Mouse (Mus musculus) cortical plate, adult 2 months (tissue): ENCODE data around the gene Plekha7. TPM values are rescaled to one million over a fixed set of nuclear protein-coding genes. Genes with fewer than 3 reads are reported as not detected.

Experiments used
- H3K27ac ChIP-seq: fragments of 200-500 bp; 2 replicates; pipeline ENCODE4 v1.5.1; 2012; ENCODE audit warnings: low read length, control low read depth, inconsistent platforms; ENCODE audit not compliant: insufficient read depth
- H3K4me1 ChIP-seq: fragments of 200-500 bp; 2 replicates; pipeline ENCODE4 v1.6.1; 2011; ENCODE audit warnings: low read length; ENCODE audit not compliant: control insufficient read depth, insufficient read depth
- H3K4me3 ChIP-seq: fragments of 200-500 bp; 2 replicates; pipeline ENCODE4 v1.5.1; 2011; ENCODE audit warnings: mild to moderate bottlenecking, low read length, control low read depth; ENCODE audit not compliant: insufficient read depth
- CTCF ChIP-seq: fragments of 200-500 bp; IDR thresholded peaks from 2 replicates; pipeline ENCODE4 v1.5.1; 2011; ENCODE audit warnings: mild to moderate bottlenecking, control low read depth, low read length; ENCODE audit not compliant: insufficient read depth; ENCODE audit errors: extremely low read depth
- POLR2A ChIP-seq: fragments of 200-500 bp; IDR thresholded peaks from 2 replicates; pipeline ENCODE4 v1.6.1; 2011; ENCODE audit warnings: mild to moderate bottlenecking, low read length, control low read depth; ENCODE audit not compliant: insufficient read depth; ENCODE audit errors: extremely low read depth
- polyA plus RNA-seq: library from polyadenylated mRNA; depleted of rRNA; stranded (reverse); fragments of >200 nt; gene quantifications from 2 replicates; pipeline ENCODE4 v1.2.3, GENCODE M21; 2012

Gene Plekha7
- polyA plus RNA-seq, 1 experiment, result 25.5 TPM

- no peak for TF ChIP-seq POLR2A
- TF ChIP-seq CTCF, result no peak
- H3K27ac ChIP-seq, result no peak overlapping the region
- H3K4me1 ChIP-seq, result no peaks in the 10 kb centered on the region
- H3K4me3 ChIP-seq, result no peak overlapping the region
Measured at GRCm38 (mm10) chr7:116156072-116156893, 151.9 kb downstream of the Plekha7 start.

GRCm38 (mm10) chr7:116153781-116154368, 154.3 kb downstream of the Plekha7 start:
- Histone ChIP-seq H3K4me1 (no peaks in the 10 kb centered on the region), H3K4me3 (no peak overlapping the region), H3K27ac (no peak overlapping the region)
- TF ChIP-seq CTCF (no peak), POLR2A (no peak)

DNA sequence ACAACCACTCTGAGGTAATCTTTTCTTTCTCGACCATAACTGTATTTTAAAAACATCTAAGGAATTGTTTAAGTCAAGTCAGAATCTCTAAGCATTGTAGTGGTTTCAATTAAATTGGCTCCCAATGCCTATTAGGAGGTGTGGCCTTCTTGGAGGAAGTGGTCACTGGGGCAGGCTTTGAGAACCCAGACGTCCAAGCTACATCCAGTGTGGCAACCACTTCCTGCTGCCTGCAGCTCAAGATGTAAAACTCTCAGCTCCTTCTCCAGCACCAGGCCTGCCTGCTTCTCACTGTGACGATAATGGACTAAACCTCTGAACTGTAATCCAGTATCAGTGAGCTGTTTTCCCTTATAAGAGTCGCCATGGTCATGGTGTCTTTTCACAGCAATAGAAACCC, 158.6 kb downstream of the Plekha7 start:
- no peak for TF ChIP-seq POLR2A
- TF ChIP-seq CTCF, result no peak
- H3K4me3 ChIP-seq, result no peak overlapping the region
- no peaks in the 10 kb centered on the region for H3K4me1 ChIP-seq
- no peak overlapping the region for H3K27ac ChIP-seq

DNA sequence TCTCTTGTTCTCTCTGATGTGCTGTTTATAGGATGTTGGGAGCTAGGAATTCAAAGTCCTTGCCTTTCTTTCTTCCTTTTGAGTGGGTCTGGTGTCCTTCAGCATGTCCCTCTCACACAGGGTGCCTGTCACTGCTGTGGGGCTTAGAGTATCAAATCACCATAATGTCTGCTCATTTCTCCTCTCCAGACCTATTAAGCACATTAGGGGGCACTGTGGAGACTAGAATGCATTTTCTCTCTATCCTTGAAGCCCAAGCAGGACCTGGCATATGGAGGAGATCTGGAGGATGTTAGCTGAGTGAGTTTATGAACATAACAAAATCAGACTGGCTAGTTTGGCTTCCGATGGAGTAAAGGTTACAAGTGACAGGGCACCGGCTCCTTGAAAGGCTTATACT, 161.1 kb downstream of the Plekha7 start:
- no peak for TF ChIP-seq CTCF
- TF ChIP-seq POLR2A, result no peak
- no peak overlapping the region for H3K27ac ChIP-seq
- H3K4me1 ChIP-seq, result no peaks in the 10 kb centered on the region
- H3K4me3 ChIP-seq, result no peak overlapping the region

DNA sequence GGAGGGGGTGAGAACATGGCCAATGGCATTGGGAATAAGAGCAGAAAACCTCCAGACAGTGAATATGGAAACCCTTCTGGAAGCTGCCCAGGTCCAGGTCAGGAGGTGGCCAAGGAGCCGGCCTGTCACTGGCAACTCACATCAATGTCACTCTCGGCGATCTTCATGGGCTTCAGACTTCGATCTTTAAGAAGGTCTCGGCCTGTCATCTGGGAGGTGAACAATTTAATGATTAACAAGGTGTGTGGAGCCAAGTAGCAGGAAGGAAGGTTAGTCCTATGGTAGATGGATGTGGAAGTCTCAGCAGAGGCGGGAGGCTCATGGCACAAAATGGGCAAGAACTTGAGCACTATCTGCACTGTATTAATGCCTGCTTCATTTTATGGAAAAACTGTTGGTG, 163.1 kb downstream of the Plekha7 start:
- Histone ChIP-seq H3K27ac (no peak overlapping the region), H3K4me1 (0 out of 2 replicates have a peak, but pooled peaks cover 1% of the 10 kb centered on the region)
- TF ChIP-seq POLR2A (no peak), CTCF (no peak)

GRCm38 (mm10) chr7:116137671-116138070, 170.5 kb downstream of the Plekha7 start:
- Histone ChIP-seq H3K27ac (no peak overlapping the region), H3K4me1 (0 out of 2 replicates have a peak, but pooled peaks cover 1% of the 10 kb centered on the region), H3K4me3 (no peak overlapping the region)
- TF ChIP-seq CTCF (no peak), POLR2A (no peak)

More for the DNA sequence above, 163.1 kb downstream of the Plekha7 start:
- no peak overlapping the region for H3K4me3 ChIP-seq

GRCm38 (mm10) chr7:116137149-116137548, 171.0 kb downstream of the Plekha7 start:
- TF ChIP-seq POLR2A, result no peak
- no peak for TF ChIP-seq CTCF
- no peak overlapping the region for H3K4me3 ChIP-seq
- no peak overlapping the region for H3K27ac ChIP-seq
- 0 out of 2 replicates have a peak, but pooled peaks cover 1% of the 10 kb centered on the region for H3K4me1 ChIP-seq

DNA sequence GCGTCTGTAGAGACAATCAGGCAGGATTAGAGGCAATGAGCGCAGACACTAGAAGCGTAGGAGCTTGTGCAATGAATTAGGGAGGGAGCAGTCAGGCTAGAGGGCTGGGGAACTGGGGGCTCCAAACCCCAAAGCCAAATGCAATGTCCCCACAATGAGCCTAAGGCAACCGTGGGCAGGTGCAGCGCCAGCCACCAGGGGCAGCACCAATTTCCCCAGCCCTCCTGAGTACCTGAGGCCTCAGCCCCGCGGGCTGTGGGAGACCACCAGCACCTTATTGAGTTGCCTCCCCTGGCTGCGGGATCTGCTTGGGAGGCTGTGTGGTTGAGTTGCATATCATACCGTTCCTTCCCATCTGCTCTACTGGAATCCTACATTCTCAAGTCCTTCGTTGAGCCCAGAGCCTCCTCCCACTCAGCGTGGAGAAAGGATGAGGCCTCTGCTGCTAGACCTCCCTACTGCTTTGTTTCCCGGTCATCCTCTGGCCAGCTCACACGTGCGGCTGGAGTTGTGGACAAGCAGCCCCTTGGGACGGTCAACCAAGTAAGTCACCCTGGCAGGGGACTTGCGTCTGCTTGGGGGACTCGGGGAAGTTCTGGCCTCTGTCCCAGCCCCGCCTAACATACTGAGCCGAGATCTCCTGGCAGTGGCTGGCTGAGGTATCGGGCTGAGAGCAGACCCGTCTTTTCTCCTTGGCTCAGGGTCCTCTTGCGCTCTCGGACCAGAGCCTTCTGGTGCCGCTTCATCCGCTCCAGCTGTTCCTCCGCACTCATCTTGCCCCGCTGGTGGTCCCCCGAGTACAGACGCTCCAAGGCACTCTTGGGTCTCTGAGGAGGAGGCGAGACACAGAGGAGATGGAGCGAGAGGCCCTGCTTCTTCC, 173.5 kb downstream of the Plekha7 start:
- no peak for TF ChIP-seq POLR2A
- no peak for TF ChIP-seq CTCF
- no peak overlapping the region for H3K4me3 ChIP-seq
- H3K27ac ChIP-seq, result no peak overlapping the region
- H3K4me1 ChIP-seq, result no peaks in the 10 kb centered on the region

DNA sequence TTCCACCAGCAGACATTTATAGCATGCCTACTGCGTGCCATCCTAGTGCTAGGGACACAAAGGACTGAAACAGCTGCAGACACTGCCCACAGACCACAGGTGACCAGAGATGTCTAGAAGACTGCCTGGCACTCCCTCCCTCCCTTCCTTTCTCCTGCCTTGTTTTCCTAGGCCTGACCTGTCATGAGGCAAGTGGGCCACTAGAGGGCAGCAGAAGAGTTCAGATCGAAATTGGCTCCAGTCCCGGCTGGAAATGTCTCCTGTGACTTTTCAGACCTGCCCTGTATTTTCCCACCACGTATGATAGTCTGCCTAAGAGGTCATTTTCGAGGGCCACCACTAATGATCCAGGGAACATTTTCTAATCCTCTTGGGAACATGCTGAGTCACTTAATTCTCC, 176.1 kb downstream of the Plekha7 start:
- no peaks in the 10 kb centered on the region for H3K4me1 ChIP-seq
- no peak overlapping the region for H3K4me3 ChIP-seq
- no peak overlapping the region for H3K27ac ChIP-seq
- TF ChIP-seq CTCF (peak; percentile 93), POLR2A (no peak)
